Mouse (Mus musculus) left cerebral cortex, postnatal 25 days (tissue): Measurements from ENCODE around the gene Kcnip1. TPM values are rescaled to one million over a fixed set of nuclear protein-coding genes. Genes with fewer than 3 reads are reported as not detected.
A peak's percentile ranks its signal among the peaks of the same experiment; 100 is the strongest.

ENCODE experiments used
- DNase-seq, 2 experiments: peaks; one replicate each; pipeline ENCODE4 v3.0.0; 2022; ENCODE audit warnings: low spot score in 2 of 2, mixed read lengths in 1 of 2
- intact Hi-C: fragments of 180-260 bp; cut with DNase I; formaldehyde crosslinking; loops from one replicate; pipeline ENCODE4 v1.15.1; 2025
- total RNA-seq, 2 experiments: library from RNA; stranded (reverse); gene quantifications; 2 replicates each; pipeline ENCODE4 v1.2.3; 2021

Gene Kcnip1
- total RNA-seq, result 10 to 100 TPM; 29.8 to 32.3 TPM

GRCm38 (mm10) chr11:33992938-33993337 is at the start of gene Kcnip1:
Gene Kcnip1, minus strand, starts transcription at chr11:33993152.
- intact Hi-C loops, result no loop called here
- DNase-seq, result no peak

GRCm38 (mm10) chr11:34040061-34040460 is 47.1 kb upstream of the Kcnip1 start:
- intact Hi-C loops, result no loop called here
- peak; percentile 10 to 61 for DNase-seq

GRCm38 (mm10) chr11:34035909-34036658 is 43.1 kb upstream of the Kcnip1 start:
- intact Hi-C loops, result no loop called here
- DNase-seq, result no peak

- intact Hi-C loops, result no loop called here
- no peak for DNase-seq
Measured at GRCm38 (mm10) chr11:34034794-34035193, 41.8 kb upstream of the Kcnip1 start.

- intact Hi-C loops, result no loop called here
- DNase-seq, result peak in 1 of 2 experiments; percentile 87
Measured at GRCm38 (mm10) chr11:34034008-34034505, 41.1 kb upstream of the Kcnip1 start.

- DNase-seq, result peak in 1 of 2 experiments; percentile 18
- intact Hi-C loops, result no loop called here
Measured at GRCm38 (mm10) chr11:34031015-34031805, 38.3 kb upstream of the Kcnip1 start.

- DNase-seq, result no peak
- intact Hi-C loops, result no loop called here
Measured at GRCm38 (mm10) chr11:34029658-34030057, 36.7 kb upstream of the Kcnip1 start.

GRCm38 (mm10) chr11:34025091-34025490 is 32.1 kb upstream of the Kcnip1 start:
- DNase-seq, result no peak
- intact Hi-C loops, result no loop called here

- intact Hi-C loops, result no loop called here
- DNase-seq, result no peak
Measured at GRCm38 (mm10) chr11:34012007-34012652, 19.2 kb upstream of the Kcnip1 start.

- DNase-seq, result peak in 1 of 2 experiments; percentile 69
- intact Hi-C loops, result no loop called here
Measured at GRCm38 (mm10) chr11:34010859-34011172, 17.9 kb upstream of the Kcnip1 start.

GRCm38 (mm10) chr11:34010133-34010858 is 17.3 kb upstream of the Kcnip1 start:
- DNase-seq, result no peak
- intact Hi-C loops, result no loop called here

- DNase-seq, result no peak
- intact Hi-C loops, result loop anchor here (5.0 kb wide), 2 partner anchors 82 to 277 kb away; no protein-coding TSS in a partner anchor
Measured at GRCm38 (mm10) chr11:34009316-34010087, 16.6 kb upstream of the Kcnip1 start.

- intact Hi-C loops, result loop anchor here (5.0 kb wide), 2 partner anchors 81 to 276 kb away; no protein-coding TSS in a partner anchor
- DNase-seq, result peak; percentile 66 to 74
Measured at GRCm38 (mm10) chr11:34008702-34009101, 15.8 kb upstream of the Kcnip1 start.

GRCm38 (mm10) chr11:34008214-34008613 is 15.3 kb upstream of the Kcnip1 start:
- intact Hi-C loops, result loop anchor here (5.0 kb wide), 2 partner anchors 81 to 276 kb away; no protein-coding TSS in a partner anchor
- no peak for DNase-seq

GRCm38 (mm10) chr11:34007616-34008015 is 14.7 kb upstream of the Kcnip1 start:
- intact Hi-C loops, result loop anchor here (5.0 kb wide), 2 partner anchors 80 to 275 kb away; no protein-coding TSS in a partner anchor
- no peak for DNase-seq

- intact Hi-C loops, result loop anchor here (2.0 to 5.0 kb wide), 3 partner anchors 65 to 210 kb away; no protein-coding TSS in a partner anchor
- no peak for DNase-seq
Measured at GRCm38 (mm10) chr11:34002593-34002965, 9.6 kb upstream of the Kcnip1 start.

GRCm38 (mm10) chr11:34001938-34002592 is 9.1 kb upstream of the Kcnip1 start:
- intact Hi-C loops, result loop anchor here (2.0 to 5.0 kb wide), 3 partner anchors 65 to 210 kb away; no protein-coding TSS in a partner anchor

GRCm38 (mm10) chr11:34000416-34000815 is 7.5 kb upstream of the Kcnip1 start:
- intact Hi-C loops, result loop anchor here (5.0 kb wide), 2 partner anchors 63 to 212 kb away; no protein-coding TSS in a partner anchor
- DNase-seq, result no peak

More at GRCm38 (mm10) chr11:34001938-34002592, 9.1 kb upstream of the Kcnip1 start:
- DNase-seq, result peak; percentile 62 to 65
